Mouse (Mus musculus) MEL (cell line): ENCODE measurements at regions not wholly inside any gene's neighbourhood (a gene's known extent, or its start where the extent isn't known, plus 50 kb on each side); places are given as distances from the start of the nearest gene placed in this dataset.

Experiments
- DNase-seq: peaks from one replicate; pipeline ENCODE4 v3.0.0; 2011; ENCODE audit warnings: low read depth, low spot score
- H3K27ac ChIP-seq: 2 replicates; pipeline ENCODE4 v1.5.1; 2012; ENCODE audit warnings: low read depth, mild to moderate bottlenecking, control low read depth, low read length, moderate library complexity; ENCODE audit not compliant: control insufficient read depth
- H3K27me3 ChIP-seq, 2 experiments: fragments of 150-350 bp in 1 of 2; sonication (generic) in 1 of 2; 2 replicates each; pipeline ENCODE4 v1.6.1; 2012; ENCODE audit warnings: low read length in 2 of 2, mild to moderate bottlenecking in 2 of 2, improper control_type of control experiment in 1 of 2, moderate library complexity in 1 of 2; ENCODE audit not compliant: insufficient read depth in 2 of 2, control insufficient read depth in 1 of 2
- H3K36me3 ChIP-seq, 2 experiments: 2 replicates each; pipeline ENCODE4 v1.6.1; 2012 to 2014; ENCODE audit warnings: low read length in 2 of 2, improper control_type of control experiment in 1 of 2, inconsistent platforms in 1 of 2, mild to moderate bottlenecking in 1 of 2; ENCODE audit not compliant: insufficient read depth in 2 of 2, control insufficient read depth in 1 of 2
- H3K4me1 ChIP-seq, 2 experiments: fragments of 150-350 bp in 1 of 2; sonication (generic) in 1 of 2; 2 replicates each; pipeline ENCODE4 v1.6.1; 2012; ENCODE audit warnings: low read length in 2 of 2, improper control_type of control experiment in 1 of 2, mild to moderate bottlenecking in 1 of 2; ENCODE audit not compliant: insufficient read depth in 2 of 2, control insufficient read depth in 1 of 2
- H3K4me3 ChIP-seq, 2 experiments: fragments of 150-350 bp in 1 of 2; sonication (generic) in 1 of 2; 2 replicates each; pipeline ENCODE4 v1.5.1; 2012; ENCODE audit warnings: low read depth in 2 of 2, low read length in 2 of 2, mild to moderate bottlenecking in 2 of 2, moderate library complexity in 2 of 2, control low read depth in 1 of 2, improper control_type of control experiment in 1 of 2; ENCODE audit not compliant: control insufficient read depth in 1 of 2, insufficient read depth in 1 of 2
- H3K79me2 ChIP-seq: 2 replicates; pipeline ENCODE4 v1.6.1; 2012; ENCODE audit warnings: mild to moderate bottlenecking, low read length, moderate library complexity; ENCODE audit not compliant: control insufficient read depth, poor library complexity, insufficient read depth
- H3K9ac ChIP-seq: 2 replicates; pipeline ENCODE4 v1.6.1; 2012; ENCODE audit warnings: low read depth, mild to moderate bottlenecking, control low read depth, low read length, moderate library complexity; ENCODE audit not compliant: control insufficient read depth, poor library complexity, severe bottlenecking
- H3K9me3 ChIP-seq: fragments of 150-350 bp; sonication (generic); replicated peaks from 2 replicates; pipeline ENCODE4 v1.6.1; 2012; ENCODE audit warnings: mild to moderate bottlenecking, low read length, improper control_type of control experiment, moderate library complexity; ENCODE audit not compliant: insufficient read depth
- BHLHE40 ChIP-seq: IDR thresholded peaks from 2 replicates; pipeline ENCODE4 v1.6.1; 2012; ENCODE audit warnings: low read depth, mild to moderate bottlenecking, inconsistent platforms, low read length, improper control_type of control experiment, borderline replicate concordance
- E2F4 ChIP-seq: IDR thresholded peaks from 2 replicates; pipeline ENCODE4 v1.6.1; 2011; ENCODE audit warnings: low read depth, low read length, improper control_type of control experiment, borderline replicate concordance
- GABPA ChIP-seq: IDR thresholded peaks from 2 replicates; pipeline ENCODE4 v1.6.1; 2012; ENCODE audit warnings: low read depth, mild to moderate bottlenecking, inconsistent platforms, low read length, improper control_type of control experiment, moderate library complexity
- JUND ChIP-seq: IDR thresholded peaks from 2 replicates; pipeline ENCODE4 v1.6.1; 2011; ENCODE audit warnings: low read depth, mild to moderate bottlenecking, improper control_type of control experiment, low read length
- KAT2A ChIP-seq: conservative IDR thresholded peaks from 2 replicates; pipeline ENCODE4 v1.6.1; 2012; ENCODE audit warnings: low read depth, low read length, improper control_type of control experiment, inconsistent platforms
- MAFK ChIP-seq: IDR thresholded peaks from 2 replicates; pipeline ENCODE4 v1.6.1; 2011; ENCODE audit warnings: low read depth, mild to moderate bottlenecking, low read length, improper control_type of control experiment, borderline replicate concordance
- MAZ ChIP-seq: IDR thresholded peaks from 2 replicates; pipeline ENCODE4 v1.6.1; 2012; ENCODE audit warnings: low read depth, mild to moderate bottlenecking, inconsistent platforms, low read length, improper control_type of control experiment
- MEF2A ChIP-seq: IDR thresholded peaks from 2 replicates; pipeline ENCODE4 v1.6.1; 2014; ENCODE audit warnings: low read depth, mild to moderate bottlenecking, inconsistent platforms, low read length, improper control_type of control experiment; ENCODE audit not compliant: poor library complexity, insufficient replicate concordance, severe bottlenecking; ENCODE audit errors: extremely low read depth
- MXI1 ChIP-seq: IDR thresholded peaks from 2 replicates; pipeline ENCODE4 v1.6.1; 2011; ENCODE audit warnings: mild to moderate bottlenecking, low read depth, low read length, improper control_type of control experiment
- MYB ChIP-seq: IDR thresholded peaks from 2 replicates; pipeline ENCODE4 v1.6.1; 2011; ENCODE audit warnings: mild to moderate bottlenecking, low read depth, low read length, improper control_type of control experiment
- MYC ChIP-seq: IDR thresholded peaks from 2 replicates; pipeline ENCODE4 v1.6.1; 2011; ENCODE audit warnings: low read depth, mild to moderate bottlenecking, low read length, improper control_type of control experiment, moderate library complexity
- NELFE ChIP-seq: IDR thresholded peaks from 2 replicates; pipeline ENCODE4 v1.6.1; 2011; ENCODE audit warnings: low read depth, low read length, improper control_type of control experiment
- NRF1 ChIP-seq: IDR thresholded peaks from 2 replicates; pipeline ENCODE4 v1.6.1; 2014; ENCODE audit warnings: low read depth, mild to moderate bottlenecking, inconsistent platforms, low read length, improper control_type of control experiment, moderate library complexity; ENCODE audit not compliant: poor library complexity, insufficient read depth, severe bottlenecking
- POLR2A ChIP-seq, 2 experiments: IDR thresholded peaks; 2 replicates each; pipeline ENCODE4 v1.6.1; 2011 to 2012; ENCODE audit warnings: low read length in 2 of 2, mild to moderate bottlenecking in 2 of 2, control low read depth in 1 of 2, improper control_type of control experiment in 1 of 2, low read depth in 1 of 2, moderate library complexity in 1 of 2; ENCODE audit not compliant: control insufficient read depth in 1 of 2, insufficient read depth in 1 of 2, poor library complexity in 1 of 2
- POLR2AphosphoS2 ChIP-seq: IDR thresholded peaks from 2 replicates; pipeline ENCODE4 v1.6.1; 2011; ENCODE audit warnings: low read length, improper control_type of control experiment
- POLR2AphosphoS5 ChIP-seq: IDR thresholded peaks from 2 replicates; pipeline ENCODE4 v1.6.1; 2012; ENCODE audit warnings: low read depth, borderline replicate concordance, mild to moderate bottlenecking, inconsistent platforms, low read length, moderate library complexity, mixed read lengths
- RCOR1 ChIP-seq: IDR thresholded peaks from 2 replicates; pipeline ENCODE4 v1.6.1; 2012; ENCODE audit warnings: low read depth, mild to moderate bottlenecking, inconsistent platforms, low read length, improper control_type of control experiment
- SMC3 ChIP-seq: IDR thresholded peaks from 2 replicates; pipeline ENCODE4 v1.6.1; 2011; ENCODE audit warnings: low read depth, low read length, improper control_type of control experiment
- TBP ChIP-seq: IDR thresholded peaks from 2 replicates; pipeline ENCODE4 v1.8.0; 2011; ENCODE audit warnings: low read depth, low read length, improper control_type of control experiment
- TCF12 ChIP-seq: IDR thresholded peaks from 2 replicates; pipeline ENCODE4 v1.6.1; 2014; ENCODE audit warnings: low read depth, mild to moderate bottlenecking, inconsistent platforms, low read length, improper control_type of control experiment, moderate library complexity
- UBTF ChIP-seq: IDR thresholded peaks from 2 replicates; pipeline ENCODE4 v1.6.1; 2012; ENCODE audit warnings: low read depth, mild to moderate bottlenecking, inconsistent platforms, low read length, improper control_type of control experiment, moderate library complexity, borderline replicate concordance; ENCODE audit not compliant: insufficient read depth
- USF1 ChIP-seq: IDR thresholded peaks from 2 replicates; pipeline ENCODE4 v1.6.1; 2014; ENCODE audit warnings: low read depth, mild to moderate bottlenecking, inconsistent platforms, low read length, improper control_type of control experiment, moderate library complexity
- USF2 ChIP-seq, 2 experiments: IDR thresholded peaks; 2 replicates each; pipeline ENCODE4 v1.6.1; 2011 to 2012; ENCODE audit warnings: improper control_type of control experiment in 2 of 2, low read length in 2 of 2, borderline replicate concordance in 1 of 2, inconsistent platforms in 1 of 2, low read depth in 1 of 2, mild to moderate bottlenecking in 1 of 2; ENCODE audit not compliant: insufficient read depth in 1 of 2
- ZKSCAN1 ChIP-seq: IDR thresholded peaks from 2 replicates; pipeline ENCODE4 v1.6.1; 2012; ENCODE audit warnings: low read depth, mild to moderate bottlenecking, inconsistent platforms, low read length, improper control_type of control experiment, moderate library complexity
- ZMIZ1 ChIP-seq: IDR thresholded peaks from 2 replicates; pipeline ENCODE4 v1.6.1; 2012; ENCODE audit warnings: low read depth, mild to moderate bottlenecking, inconsistent platforms, low read length, improper control_type of control experiment, moderate library complexity

GRCm38 (mm10) chr3:18713986-18714385 lies 765.8 kb downstream of the Cypt12 start:
- Histone ChIP-seq H3K4me1 (no peaks in the 10 kb centered on the region), H3K27me3 (no peaks in the 10 kb centered on the region), H3K4me3 (no peak overlapping the region), H3K36me3 (no peaks in the 10 kb centered on the region), H3K9ac (no peak overlapping the region), H3K79me2 (no peaks in the 10 kb centered on the region), H3K9me3 (no peaks in the 10 kb centered on the region), H3K27ac (no peak overlapping the region)
- no peak for DNase-seq
- no peak for TF ChIP-seq POLR2AphosphoS2
- no peak for TF ChIP-seq JUND
- no peak for TF ChIP-seq BHLHE40
- no peak for TF ChIP-seq MYB
- TF ChIP-seq MAFK, result no peak
- no peak for TF ChIP-seq TBP
- TF ChIP-seq ZMIZ1, result no peak
- no peak for TF ChIP-seq MEF2A
- no peak for TF ChIP-seq USF2 (IDR thresholded peaks at IDR 0.05; ENCODE audit: borderline replicate concordance in 1 of 2, insufficient read depth in 1 of 2, low read depth in 1 of 2, low read length in 2 of 2)
- no peak for TF ChIP-seq MYC
- no peak for TF ChIP-seq E2F4
- TF ChIP-seq RCOR1, result no peak
- TF ChIP-seq NRF1, result no peak
- TF ChIP-seq MXI1, result no peak
- no peak for TF ChIP-seq KAT2A
- no peak for TF ChIP-seq GABPA
- TF ChIP-seq MAZ, result no peak
- no peak for TF ChIP-seq USF1
- no peak for TF ChIP-seq TCF12

DNA sequence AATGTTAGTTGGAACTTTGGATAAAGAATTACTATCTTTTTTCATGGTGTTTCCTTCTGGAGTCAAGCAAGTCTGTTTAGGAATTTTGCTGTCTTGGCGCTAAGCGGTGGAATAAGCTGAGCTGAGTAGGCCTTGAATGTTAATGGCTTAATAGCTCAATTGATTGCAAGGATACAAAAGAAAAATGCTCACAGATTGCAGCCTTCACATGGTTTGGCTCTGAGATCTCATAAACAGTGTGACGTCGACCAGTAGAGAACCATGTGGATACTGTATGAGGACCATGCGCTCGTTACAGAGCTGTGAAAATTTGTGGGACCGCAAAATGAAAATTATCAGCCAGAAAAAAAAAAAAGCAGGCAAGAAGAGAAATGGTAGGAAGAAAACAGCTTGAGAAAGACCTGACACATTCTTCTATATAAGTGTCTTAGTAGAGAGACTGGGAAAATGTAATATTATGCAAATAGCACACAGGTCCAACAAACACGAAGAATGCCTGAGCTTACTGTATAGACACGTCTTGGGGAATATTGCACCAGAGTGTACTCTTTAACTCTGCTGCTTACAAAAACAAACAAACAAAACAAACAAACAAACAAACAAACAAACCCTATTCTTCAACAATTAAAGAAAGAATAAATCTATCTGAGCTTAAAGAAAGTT lies 766.9 kb downstream of the Cypt12 start:
- no peaks in the 10 kb centered on the region for H3K79me2 ChIP-seq
- H3K9me3 ChIP-seq, result no peaks in the 10 kb centered on the region

More for the DNA sequence above, 766.9 kb downstream of the Cypt12 start:
- no peaks in the 10 kb centered on the region for H3K27me3 ChIP-seq
- no peak overlapping the region for H3K27ac ChIP-seq
- H3K4me1 ChIP-seq, result no peaks in the 10 kb centered on the region
- H3K9ac ChIP-seq, result no peak overlapping the region
- no peaks in the 10 kb centered on the region for H3K36me3 ChIP-seq
- DNase-seq, result no peak
- H3K4me3 ChIP-seq, result no peak overlapping the region
- no peak for TF ChIP-seq ZKSCAN1
- no peak for TF ChIP-seq UBTF
- TF ChIP-seq JUND, result no peak
- TF ChIP-seq POLR2A (IDR thresholded peaks at IDR 0.05; ENCODE audit: control insufficient read depth in 1 of 2, insufficient read depth in 1 of 2, low read depth in 1 of 2, low read length in 2 of 2, poor library complexity in 1 of 2), result no peak
- no peak for TF ChIP-seq MAFK
- no peak for TF ChIP-seq SMC3
- TF ChIP-seq POLR2AphosphoS5, result no peak
- TF ChIP-seq KAT2A, result no peak
- no peak for TF ChIP-seq GABPA
- TF ChIP-seq NELFE, result no peak
- no peak for TF ChIP-seq NRF1
